Mouse (Mus musculus) fat pad, adult 2 months (tissue): ENCODE data around the gene Dbn1.
"Not testable (repeated sequence)": the region's sequence is repeated elsewhere in the genome, so short reads cannot be mapped to it uniquely, and the experiment has no call there.

Experiments
- DNase-seq: peaks from one replicate; pipeline ENCODE4 v3.0.0-alpha.2; 2011; ENCODE audit warnings: low read depth, low spot score; ENCODE audit errors: extremely low read depth

The Dbn1 gene

DNA sequence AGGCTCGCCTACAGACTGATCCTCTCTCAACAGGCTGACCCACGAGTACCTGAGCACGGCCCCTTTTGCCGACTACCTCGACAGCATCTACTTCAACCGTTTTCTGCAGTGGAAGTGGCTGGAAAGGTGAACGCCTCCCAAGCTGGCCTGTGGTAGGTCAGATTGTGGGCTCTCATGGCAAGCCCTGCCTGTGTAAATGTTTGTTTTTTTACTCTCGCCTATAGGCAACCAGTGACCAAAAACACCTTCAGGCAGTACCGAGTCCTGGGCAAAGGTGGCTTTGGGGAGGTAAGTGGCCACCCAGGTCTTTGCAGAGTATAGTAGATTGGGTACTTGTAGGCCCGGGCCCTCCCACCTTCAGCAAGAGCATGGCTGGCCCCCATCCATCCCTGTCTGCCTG is 36.6 kb downstream of the Dbn1 start:
- DNase-seq: no peak

DNA sequence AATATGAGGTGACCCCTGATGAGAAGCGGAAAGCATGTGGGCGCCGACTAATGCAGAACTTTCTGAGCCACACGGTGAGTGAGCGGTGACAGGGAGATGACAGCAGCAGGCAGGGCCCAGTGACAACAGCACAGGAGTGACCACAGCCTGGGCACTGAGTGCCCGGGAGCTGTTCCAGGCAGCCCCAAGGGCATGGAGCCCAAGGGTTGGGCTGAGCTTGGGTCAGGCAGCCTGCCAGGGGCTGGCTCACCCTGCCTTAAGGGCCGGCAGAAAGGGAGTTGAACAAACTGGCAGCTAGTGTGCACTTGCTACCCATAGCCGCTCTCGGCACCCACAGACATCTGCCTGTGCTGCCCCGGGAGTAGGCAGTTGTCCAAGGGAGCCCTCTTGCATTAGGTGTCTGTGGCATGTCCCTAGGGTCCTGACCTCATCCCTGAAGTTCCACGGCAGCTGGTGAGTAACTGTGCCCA is 37.4 kb downstream of the Dbn1 start:
- DNase-seq: no peak

DNA sequence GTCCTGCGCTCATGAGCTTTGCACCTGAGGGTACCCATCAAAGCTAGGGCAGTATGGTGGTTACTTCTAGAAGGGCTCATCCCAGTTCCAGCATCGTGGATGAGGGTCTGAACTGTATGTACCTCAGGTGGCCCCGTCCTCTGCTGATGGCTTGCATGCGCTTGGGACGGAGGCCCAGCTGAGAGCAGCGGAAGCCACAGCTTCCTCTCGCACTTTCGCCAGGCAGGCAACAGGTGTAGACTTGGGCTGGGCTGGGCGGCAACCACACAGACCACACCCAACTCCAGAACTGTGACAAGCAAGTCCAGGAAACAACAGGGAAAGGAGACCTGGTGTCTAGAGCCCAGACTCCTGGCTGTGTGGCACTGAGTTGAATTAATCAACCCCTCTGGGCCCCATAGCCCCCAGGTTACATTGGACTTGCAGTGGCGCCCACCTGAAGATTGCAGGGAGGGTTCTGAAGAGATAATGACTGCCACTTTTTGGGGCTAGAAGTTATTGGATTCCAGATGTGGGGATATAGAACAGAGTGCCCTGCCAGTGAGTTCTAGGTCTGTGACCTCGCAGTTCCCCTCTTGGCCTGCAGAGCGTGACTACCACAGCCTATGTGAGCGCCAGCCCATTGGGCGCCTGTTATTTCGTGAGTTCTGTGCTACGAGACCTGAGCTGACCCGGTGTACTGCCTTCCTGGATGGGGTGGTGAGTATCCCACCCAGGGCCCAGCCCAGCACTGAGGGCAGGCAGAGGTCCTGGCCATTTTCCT is 38.1 kb downstream of the Dbn1 start:
- DNase-seq: no peak

DNA sequence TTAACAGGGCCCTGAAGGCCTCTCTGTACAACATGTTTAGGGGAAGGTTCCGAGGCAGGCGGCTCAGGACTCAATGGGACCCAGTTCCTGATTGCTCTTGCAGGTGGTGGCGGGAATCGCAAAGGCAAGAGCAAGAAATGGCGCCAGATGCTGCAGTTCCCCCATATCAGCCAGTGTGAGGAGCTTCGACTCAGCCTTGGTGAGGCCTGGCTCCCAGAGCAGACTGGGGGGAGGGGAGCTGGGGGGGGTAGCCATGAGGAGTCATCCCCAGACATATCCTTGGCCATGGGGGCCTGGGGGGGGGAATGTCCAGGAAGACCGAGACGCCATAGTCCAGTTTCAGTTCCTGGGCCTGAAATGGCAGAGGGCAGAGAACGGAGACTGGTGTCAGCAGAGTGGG is 38.7 kb downstream of the Dbn1 start:
- no peak for DNase-seq

DNA sequence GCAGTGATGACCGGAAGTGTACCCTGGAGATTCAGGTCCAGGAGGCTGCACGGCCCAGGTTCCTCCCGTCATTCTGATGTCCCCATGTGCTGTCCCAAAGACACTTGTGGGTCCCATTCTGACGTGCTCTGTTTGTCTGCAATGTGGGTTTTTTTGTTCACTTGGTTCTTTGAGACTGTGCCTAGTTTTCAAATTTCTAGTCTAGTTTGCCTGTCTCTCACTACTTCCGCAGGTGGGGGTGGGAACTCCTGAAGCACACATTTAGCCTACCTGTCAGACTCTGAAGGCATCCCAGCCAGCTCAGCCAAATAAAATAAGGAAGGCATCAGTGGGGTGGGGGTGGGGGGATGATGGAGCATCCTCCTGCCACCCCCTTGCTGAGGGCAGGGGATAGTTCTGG is 39.8 kb downstream of the Dbn1 start:
- DNase-seq: no peak

DNA sequence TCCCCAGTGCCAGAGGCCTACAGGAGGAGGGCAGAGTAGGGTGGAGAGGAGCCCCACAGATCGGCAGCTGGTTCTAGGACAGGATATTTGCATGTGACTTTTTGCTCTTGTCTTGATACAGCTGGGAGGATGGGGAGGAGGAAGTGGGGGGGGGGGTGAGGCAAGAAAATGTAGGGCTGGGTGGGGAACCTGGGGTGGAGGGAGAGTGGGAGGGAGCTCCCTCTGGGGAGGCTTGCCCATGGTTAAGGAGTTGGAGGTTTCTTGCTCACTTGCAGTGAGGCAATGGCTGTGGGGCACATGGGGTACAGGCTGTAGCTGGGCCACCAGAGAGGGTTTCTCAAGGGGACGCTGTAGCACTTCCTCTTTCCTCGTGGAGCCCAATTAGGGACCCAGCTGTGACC is 40.4 kb downstream of the Dbn1 start:
- DNase-seq: no peak

DNA sequence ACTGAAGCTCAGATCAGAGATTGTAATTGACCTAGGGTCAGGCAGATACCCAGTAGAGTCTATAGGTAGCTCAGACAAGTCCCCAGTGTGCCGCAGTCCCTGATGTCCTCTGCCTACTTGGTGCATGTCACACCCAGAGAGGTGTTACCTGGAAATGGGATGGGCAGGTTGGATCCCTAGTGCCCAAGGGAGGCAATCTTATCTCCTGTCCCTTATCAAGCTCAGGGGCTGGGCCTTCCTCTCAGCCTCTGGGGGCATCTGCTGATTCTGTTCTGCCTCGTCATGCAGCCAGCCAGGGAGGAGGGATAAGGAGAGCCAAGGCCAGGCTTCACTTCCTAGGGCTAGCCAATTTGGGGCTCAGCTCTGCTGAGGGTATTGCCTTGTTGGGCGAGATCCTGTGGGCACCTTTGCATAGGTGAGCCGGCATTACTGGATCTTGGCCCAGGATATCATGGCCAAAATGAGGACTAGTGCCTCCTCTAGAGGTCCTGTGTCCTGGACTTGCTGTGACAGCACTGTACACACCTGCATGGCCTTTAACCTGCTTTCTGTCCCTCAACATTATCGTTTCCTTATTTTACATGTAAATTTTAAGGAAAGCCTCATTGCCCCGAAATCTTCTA is 41.3 kb downstream of the Dbn1 start:
- no peak for DNase-seq

DNA sequence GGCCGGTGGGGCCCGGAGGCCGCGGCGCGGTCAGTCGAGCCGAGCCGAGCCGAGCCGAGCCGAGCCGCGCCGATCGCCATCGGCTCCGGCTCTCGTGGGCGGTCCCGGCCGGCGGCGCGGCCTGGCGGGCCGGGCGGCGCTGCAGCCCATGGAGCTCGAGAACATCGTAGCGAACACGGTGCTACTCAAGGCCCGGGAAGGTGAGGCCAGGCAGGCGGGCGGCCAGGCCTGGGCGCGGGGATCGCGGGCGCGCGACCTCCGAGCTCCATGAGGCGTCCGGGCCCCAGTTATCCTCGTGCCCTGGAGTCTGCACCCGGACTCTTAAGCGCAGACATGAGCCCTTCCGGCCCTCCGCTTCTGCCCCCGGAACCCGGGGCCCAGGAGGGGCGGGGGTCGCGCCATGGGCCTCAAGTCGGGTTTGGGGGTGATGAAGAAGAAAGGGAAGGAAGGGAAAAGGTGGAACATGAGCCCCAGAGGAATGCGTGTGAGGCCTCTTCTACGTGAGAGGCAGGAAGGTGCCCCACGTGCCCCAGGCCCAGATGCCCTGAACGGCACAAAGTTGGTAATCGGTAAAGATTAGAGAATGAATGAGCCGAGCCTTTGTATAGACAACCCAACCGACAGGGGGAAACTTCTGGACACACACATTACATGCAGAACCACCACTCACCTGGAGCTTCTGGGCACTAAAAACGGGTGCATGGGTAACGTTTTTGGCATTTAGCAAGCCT is 42.4 kb downstream of the Dbn1 start:
- DNase-seq: no peak

DNA sequence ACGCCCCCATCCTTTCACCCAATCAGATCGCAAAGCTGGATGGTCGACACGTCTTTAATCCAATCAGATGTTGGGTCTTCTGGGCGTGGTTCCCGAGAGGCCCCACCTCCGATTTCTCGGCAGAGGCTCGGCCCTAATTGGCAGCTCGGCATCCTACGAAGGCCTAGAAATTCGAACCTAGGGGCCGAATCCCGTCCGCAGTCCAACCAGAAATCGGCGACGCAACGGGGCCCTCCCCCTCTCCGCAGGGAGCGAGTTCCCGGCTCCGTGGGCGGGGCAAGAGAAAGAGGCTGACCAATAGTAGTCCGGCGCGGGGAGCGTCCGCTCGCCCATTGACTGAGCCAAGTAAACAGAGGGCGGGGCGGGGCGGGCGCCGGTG is 43.0 kb downstream of the Dbn1 start, which contains the start of gene Grk6:
TSS of gene Grk6 (plus strand) at position 136 of the 379 bp plus-strand sequence.
- peak; percentile 94 for DNase-seq

DNA sequence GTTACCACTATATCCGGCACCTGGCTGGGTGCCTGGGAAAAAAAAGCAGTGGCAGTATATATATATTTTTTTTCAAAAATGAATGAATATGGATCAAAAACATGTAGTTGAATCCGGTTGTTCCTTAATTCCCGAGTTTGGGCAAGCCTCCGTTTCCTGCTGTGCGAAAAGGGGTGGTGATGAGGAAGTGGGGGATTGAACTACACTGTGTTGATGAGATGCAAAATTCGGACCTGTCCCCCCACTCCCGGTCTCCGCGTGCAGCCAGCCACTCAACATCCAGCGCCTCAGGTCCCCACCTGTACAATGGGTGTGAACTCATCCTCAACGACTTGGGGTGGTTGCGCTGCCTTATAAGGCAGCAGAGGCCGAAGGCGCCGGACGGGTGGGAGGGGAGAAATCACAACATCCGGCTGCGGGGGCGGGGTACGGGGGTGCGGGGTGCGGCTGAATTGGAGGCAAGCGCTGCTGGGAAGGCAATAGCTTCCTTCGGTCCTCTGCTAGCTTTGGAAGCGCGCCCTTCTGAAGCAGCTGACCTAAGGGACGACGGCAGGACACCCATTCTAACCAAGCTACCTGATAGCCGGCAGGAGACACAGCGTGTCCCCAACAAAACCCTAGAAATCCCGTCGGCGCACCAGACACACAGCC is 43.5 kb downstream of the Dbn1 start:
- no peak for DNase-seq

DNA sequence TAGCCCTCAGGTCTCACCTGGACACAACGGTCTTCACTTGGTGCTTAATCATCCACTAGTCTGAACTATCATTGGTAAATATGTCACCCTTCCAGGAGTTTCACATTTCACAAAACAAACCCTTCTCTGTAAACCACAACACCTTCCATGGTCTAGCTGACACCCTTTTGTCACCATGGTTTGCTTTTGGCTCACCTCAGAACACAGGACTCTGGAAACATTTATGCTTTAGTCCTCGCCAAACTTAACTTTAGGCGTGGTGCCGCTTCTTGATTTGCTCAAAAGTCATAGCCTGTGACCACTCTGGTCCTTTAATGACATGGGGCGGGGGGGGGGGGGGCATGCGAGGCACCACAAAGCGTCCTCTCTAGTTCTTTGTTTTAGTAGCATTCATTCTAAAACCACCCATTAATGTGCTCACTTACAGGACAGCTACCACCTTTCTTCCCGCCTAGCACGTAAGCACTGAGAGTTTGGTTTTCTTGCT is 44.1 kb downstream of the Dbn1 start:
- DNase-seq: no peak

DNA sequence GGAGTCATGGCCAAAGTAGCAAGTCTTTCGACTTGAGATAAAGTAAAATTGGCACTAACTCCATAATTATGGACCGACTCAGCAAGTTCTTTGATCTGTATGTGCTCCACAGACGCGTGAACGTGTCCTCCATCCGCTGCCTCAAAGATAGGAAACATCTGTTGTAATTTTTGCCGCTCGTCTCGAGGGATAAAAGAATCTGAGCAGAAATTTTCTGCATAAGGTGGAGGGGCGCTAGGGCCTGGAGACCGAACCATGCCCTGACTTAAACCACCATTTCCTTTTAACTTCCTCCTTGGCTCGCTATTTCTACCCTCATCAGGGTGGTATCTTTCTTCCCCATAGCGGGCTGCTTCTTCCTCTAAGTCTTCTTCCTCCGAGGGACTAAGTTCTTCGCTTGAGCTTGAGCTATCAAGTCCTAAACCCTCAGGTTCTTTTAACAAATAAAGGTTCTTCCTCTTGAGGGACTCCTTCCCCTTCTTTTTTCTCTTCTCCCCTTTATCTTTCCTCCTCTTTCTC is 50.7 kb downstream of the Dbn1 start:
- DNase-seq: not testable (repeated sequence)

DNA sequence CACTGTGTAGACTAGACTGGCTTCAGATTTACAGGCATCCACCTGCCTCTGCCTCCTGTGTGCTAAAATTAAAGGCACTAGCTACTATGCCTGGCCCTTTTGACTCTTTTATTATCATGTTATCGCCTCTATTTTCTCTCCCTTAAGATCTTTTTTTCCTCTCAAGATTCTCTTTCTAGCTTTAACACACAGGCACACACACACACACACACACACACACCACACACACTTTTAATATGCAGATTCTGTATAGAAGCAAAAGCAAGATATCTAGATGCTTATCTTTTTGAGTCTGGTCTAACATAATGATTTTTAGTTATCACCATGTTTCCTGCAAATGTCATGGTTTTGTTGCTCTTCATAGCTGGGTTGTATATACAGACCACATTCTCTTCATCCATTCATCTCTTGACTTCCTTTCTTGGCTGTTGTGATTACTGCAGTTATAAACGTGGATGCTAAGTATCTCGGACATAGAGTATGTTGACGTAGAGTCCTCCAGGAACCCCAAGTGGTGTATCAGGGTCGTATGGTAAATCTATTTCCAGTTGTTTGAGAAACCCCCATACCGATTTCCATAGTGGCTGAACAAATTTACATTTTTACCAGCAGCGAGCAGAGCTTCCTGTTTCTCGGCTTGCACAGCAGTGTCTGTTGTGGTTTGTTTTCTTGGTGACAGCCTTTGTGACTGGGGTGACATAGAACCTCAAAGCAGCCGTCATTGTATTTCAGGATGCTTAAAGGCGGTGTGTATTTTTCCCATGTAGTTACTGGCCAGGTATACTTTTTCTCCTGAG is 55.8 kb downstream of the Dbn1 start:
- no peak for DNase-seq

DNA sequence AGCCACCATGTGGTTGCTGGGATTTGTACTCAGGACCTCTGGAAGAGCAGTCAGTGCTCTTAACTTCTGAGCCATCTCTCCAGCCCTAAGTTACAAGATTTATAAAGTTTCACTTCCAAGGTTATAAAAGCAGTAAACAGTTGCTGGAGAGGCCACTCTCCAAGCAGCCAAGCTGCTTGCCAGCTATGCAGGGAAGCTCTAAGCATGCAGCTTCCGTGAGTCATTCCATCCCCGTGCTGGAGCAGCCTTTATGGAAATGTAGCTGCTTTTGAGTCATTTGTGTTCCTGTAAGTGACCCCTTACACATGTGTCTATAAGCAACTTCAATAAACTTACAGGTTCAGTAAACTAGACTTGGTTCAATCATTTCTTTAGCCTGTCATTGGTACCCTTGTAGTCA is 57.3 kb downstream of the Dbn1 start:
- no peak for DNase-seq

DNA sequence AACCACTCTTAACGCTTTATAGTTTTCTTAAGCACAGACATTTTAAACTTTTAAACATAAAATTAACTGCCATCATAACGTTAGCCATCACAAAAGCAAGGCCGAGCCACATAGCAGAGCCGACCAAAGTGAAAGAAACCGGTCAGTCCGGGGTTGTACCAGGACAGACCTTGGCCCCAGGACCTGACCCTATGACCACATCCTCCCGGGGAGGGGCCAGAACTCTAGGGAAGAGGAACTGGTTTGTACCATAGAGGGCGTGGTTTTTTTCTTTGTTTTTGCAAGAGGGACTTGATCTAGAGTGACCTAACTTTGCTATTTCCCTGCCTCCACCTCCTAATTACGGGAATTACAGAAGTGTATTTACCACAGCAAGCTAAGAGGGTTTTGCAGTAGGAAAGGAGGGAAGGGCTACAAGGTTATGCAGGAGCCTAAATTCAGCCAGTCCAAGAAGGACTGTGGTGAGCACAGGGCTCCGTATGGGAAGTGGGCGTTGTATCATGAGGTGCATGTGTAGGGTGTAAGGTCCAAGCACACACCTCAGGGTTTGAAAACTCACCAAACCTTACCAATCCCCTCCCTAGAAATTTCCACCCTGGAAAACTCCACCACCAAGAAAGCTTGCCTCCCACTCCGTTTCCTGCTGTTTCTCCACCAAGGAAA is 58.6 kb downstream of the Dbn1 start:
- DNase-seq: no peak

DNA sequence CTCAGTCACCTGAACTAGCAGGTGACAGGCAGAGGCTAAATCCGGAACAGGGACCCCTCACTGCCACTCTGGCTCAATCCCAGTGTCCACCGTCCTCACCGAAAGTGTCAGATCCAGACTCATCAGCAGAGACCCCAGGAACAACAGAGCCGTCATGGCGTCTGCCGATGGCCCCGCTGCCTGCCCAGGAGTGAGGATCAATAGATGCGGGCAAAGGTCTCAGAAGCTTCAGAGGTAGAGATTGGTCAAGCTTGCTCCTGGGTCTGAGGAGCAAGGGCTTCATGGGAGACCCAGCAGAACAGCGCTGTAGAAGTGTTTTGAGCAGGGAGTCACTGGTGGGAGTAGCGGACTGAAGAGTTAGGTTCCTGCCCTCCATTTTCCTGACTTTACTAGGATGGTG is 61.3 kb downstream of the Dbn1 start, which contains the start of gene F12:
TSS of gene F12 (minus strand) at position 181 of the 400 bp plus-strand sequence.
- no peak for DNase-seq
